Mouse (Mus musculus) MEL-GATA-1-ER (cell line): Measurements from ENCODE around the gene Nup35.

Source experiments
- DNase-seq: peaks from one replicate; pipeline ENCODE4 v3.0.0-alpha.2; 2012; ENCODE audit warnings: low read depth; ENCODE audit errors: extremely low read depth

Nup35 gene

DNA sequence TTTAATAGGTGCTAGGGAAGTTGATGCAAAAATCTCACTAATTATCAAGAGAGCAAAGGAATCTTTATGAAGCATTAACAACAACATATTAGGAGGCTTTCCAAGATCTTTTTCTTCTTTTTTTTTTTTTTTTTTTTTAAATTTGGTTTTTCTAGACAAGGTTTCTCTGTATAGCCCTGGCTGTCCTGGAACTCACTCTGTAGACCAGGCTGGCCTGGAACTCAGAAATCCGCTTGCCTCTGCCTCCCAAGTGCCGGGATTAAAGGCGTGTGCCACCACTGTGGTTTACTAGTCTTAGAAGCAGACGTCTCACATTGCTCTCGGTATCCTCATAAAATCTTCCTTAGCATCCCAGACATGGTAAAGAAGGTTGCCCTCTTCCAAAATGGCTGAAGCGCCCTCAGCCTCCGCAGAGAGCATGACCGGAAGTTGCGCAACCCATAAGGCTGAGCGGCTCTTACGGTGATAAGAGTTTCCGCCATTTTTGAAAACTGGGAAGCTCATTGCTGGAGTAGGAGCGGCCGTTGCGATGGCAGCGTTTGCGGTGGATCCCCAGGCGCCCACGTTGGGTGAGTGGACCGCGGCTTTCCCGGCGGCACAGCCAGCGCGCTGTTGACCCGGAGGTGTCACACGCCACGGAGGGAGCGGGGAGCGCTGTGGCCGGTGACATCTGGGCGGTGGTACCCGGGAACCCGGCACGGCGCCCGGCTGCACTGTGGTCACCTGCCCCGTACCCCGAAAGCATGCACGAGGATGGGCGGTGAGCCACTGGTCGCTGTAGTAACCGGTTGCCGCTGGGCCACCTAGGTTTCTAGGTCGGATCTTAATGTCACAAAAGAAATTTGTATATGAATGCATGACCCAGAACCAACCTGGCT, 21.6 kb downstream of the Nup35 start:
- DNase-seq = peak; percentile 83

- DNase-seq = no peak
Observed at GRCm38 (mm10) chr2:80639398-80639797, 22.4 kb downstream of the Nup35 start.

DNA sequence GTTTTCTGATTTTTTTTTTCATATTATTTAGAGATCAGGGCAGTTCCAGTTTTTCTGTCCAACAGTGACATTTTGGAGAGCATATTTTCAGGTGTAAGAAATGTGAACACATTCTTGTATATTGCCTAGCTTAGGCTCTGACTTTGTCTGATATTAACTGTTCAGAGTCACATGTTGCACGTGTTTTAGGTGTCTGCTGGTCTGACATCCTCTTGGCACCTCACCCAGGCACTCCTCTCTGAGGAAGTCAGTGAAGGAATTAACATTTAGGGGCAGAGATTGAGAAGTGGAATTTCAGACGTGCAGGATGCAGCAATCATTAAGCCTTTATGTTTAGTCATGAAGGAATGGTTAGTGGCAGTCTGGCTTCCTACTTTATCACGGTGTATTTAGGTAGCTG, 22.8 kb downstream of the Nup35 start:
- no peak for DNase-seq

DNA sequence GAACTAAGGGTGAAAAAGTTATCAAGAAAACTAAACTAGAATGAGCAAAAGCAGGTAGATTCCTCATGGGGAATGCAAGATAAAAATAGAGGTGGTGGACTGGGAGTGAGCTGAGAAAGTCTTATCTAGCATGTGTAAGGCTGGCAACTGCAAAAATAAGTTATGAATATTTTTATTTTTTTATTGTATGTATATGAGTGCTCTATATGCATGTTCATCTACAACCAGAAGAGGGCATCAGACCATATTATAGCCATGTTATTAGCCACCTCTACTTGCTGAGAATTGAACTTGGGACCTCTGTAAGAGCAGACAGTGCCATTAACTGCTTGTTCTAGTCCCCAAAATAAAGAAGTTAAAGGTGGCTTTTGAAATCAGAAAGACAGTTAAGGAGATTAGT, 44.4 kb downstream of the Nup35 start:
- DNase-seq = no peak

DNA sequence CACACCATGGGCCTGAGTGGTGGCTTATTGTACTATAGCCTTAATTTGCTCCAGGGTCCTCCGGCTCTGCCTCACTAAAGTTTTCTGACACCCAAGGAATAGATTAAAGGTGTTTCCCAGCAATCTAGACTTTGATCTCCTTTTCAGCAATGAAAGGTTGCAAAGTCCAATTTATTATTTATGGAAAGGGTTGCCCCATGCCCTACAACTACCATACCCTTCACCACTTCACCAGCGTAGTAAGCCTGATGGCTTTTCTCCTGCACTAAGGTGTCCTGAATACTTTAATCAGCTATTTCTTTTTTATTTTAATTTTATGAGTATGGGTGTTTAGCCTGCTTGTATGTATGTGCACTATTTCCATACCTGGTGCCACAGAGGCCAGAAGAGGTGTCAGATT, 45.6 kb downstream of the Nup35 start:
- DNase-seq = no peak

DNA sequence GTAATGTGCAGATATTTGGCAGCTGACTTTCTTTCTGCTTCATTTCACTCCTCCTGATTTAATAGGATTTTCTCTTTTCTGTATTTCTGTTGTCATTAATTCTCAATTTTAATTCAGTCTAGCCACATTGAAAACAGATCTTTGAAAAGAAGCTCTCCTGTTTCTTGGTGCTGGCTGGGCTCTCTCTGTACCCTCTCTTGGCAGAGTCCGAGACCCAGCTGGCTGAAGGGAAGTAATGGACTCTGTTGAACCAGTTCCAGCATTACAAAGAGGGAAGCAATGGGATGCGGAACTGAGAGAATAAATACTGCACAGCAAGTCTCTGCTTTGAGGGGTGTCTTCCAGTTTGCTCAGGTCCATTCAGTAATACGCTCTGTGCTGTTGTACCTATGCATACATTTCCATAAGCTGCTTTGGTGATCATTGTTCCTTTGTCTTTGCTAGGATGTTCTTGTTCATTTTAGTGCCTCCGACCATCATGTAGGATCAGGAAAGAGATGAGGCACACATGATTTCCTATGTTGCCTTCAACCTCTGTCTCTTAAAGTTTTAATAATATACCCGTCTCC, 50.4 kb downstream of the Nup35 start:
- no peak for DNase-seq

DNA sequence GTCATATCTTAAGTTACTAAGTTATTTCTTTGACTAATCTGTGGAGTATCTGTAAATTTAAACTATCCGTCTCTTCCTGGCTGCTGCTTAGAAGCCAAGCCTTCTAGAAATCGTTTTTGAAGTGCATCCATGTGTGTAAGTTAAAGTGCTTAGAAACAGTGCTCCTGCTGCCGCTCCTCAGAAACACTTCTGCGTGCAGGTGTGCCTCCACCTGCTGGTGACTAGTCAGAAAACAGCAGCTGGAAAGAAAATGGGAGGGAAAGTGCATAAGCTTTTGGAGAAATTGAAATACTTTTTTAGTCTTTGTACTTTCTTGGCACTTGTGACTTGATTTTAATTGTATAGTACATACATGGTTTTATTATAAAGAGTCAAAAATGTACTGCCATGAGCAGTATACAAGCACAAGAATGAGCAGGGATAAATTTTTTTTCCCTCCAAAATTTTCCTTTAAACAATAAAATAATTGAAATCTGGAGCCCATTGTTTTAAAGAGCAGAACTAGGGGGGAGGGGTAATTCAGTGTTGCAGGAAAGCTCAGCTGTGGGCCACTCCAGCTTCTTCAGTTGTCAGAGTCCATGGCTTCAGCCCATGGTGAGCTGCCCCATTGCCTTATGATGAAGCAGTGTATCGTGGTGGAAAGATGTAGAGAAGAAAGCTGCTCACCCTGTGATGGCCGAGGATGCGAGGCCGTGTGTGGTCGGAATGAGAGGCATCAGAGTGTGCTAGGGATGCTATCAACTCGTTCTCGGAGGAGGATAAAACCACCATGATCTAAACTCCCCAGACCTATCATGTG, 53.0 kb downstream of the Nup35 start:
- DNase-seq = no peak

- no peak for DNase-seq
Observed at GRCm38 (mm10) chr2:80678803-80679202, 61.8 kb downstream of the Nup35 start.

DNA sequence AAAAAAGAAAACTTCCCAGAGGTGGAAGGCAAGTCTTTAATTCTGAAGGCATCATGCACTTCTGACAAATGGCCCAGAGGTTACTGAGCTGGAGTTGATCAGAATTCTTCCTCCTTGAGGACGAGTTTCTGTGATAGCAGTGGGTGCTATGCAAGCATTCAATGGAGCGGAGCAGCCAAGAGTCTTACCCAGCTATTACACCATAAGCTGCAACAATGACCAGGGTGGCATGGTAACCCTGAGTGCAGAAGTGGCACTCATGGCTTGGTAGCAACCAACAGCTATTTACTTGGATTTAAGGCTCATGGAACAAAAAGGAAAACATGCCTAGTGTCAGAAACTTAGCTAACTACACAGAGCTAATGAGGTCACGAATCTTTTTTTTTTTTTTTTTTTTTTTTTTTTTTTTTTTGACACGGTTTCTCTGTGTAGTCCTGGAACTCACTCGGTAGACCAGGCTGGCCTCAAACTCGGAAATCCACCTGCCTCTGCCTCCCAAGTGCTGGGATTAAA, 66.7 kb downstream of the Nup35 start:
- DNase-seq = no peak

- DNase-seq = peak; percentile 55
Observed at GRCm38 (mm10) chr2:80684396-80685071, 67.5 kb downstream of the Nup35 start.

DNA sequence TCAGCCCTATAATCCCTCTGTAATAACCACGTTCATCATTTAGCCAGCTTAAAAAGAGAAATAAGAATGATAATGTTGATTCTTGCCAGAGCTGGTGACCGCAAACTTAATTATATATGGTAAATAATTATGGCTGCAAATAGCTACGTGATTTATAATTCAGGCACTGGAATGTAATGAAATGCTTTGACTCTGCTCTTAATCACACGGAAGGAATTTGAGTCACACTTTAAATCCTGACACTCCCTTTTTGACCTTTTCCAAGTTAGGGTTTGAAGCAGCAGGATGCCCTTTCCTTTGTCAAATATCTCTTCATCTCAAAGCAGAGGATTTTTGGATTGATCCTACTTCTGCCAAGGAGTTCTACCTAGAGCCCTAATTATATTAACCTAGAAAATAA, 71.2 kb downstream of the Nup35 start:
- DNase-seq = no peak

DNA sequence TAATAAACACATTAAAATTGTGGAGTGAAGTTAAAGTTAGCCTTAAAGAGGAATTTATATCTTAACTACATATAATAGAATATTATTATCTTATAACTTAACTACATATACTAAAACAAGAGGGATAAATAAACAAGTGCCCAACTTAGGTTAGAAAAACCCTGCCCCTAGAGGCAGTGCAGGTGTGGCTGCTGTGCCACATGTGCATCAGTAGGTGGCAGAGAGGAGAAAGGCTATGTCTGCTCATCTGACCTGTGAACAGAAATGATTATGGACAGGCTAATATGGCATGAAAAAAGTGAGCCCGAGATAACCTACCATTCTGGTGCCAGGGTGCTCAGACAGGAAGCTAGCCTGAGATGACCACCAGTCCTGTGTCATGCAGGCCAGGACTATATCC, 90.4 kb downstream of the Nup35 start:
- DNase-seq = no peak
